Mouse (Mus musculus): Measurements from ENCODE around the gene Fsd1.

GRCm38 (mm10) chr17:55949400-55949799 is 36.9 kb upstream of the Fsd1 start, which contains the start of gene Zfp119b:
- no peak for TF ChIP-seq POLR2A (IDR thresholded peaks at IDR 0.05; ENCODE audit: borderline replicate concordance, insufficient read depth, low read length)
- no peak for TF ChIP-seq CTCF (IDR thresholded peaks at IDR 0.05; ENCODE audit: borderline replicate concordance, insufficient read depth, low read depth, low read length)
